Mouse (Mus musculus): ENCODE measurements around the gene Ces1h.
"Not testable (repeated sequence)": the region's sequence is repeated elsewhere in the genome, so short reads cannot be mapped to it uniquely, and the experiment has no call there.

The Ces1h gene

GRCm38 (mm10) chr8:93379625-93380024 is at the start of gene Ces1h:
Gene Ces1h, minus strand, starts transcription at chr8:93379725.
- no peak for DNase-seq (ENCODE audit: extremely low read depth, low read depth)

- DNase-seq (ENCODE audit: extremely low read depth, low read depth), result no peak
Measured at GRCm38 (mm10) chr8:93427195-93427594, 47.7 kb upstream of the Ces1h start.

GRCm38 (mm10) chr8:93415387-93415786 is 35.9 kb upstream of the Ces1h start:
- no peak for DNase-seq (ENCODE audit: extremely low read depth, low read depth)

- DNase-seq (ENCODE audit: extremely low read depth, low read depth), result no peak
Measured at GRCm38 (mm10) chr8:93408830-93409229, 29.3 kb upstream of the Ces1h start.

- no peak for DNase-seq (ENCODE audit: extremely low read depth, low read depth)
Measured at GRCm38 (mm10) chr8:93399698-93400097, 20.2 kb upstream of the Ces1h start.

- no peak for DNase-seq (ENCODE audit: extremely low read depth, low read depth)
Measured at GRCm38 (mm10) chr8:93398044-93398443, 18.5 kb upstream of the Ces1h start.

GRCm38 (mm10) chr8:93394079-93394619 is 14.6 kb upstream of the Ces1h start:
- DNase-seq (ENCODE audit: extremely low read depth, low read depth), result not testable (repeated sequence)

GRCm38 (mm10) chr8:93369481-93369880 is 10.0 kb downstream of the Ces1h start:
- DNase-seq (ENCODE audit: extremely low read depth, low read depth), result no peak

GRCm38 (mm10) chr8:93360113-93360512 is 19.4 kb downstream of the Ces1h start:
- DNase-seq (ENCODE audit: extremely low read depth, low read depth), result no peak

- no peak for DNase-seq (ENCODE audit: extremely low read depth, low read depth)
Measured at GRCm38 (mm10) chr8:93339531-93339930, 40.0 kb downstream of the Ces1h start.

- DNase-seq (ENCODE audit: extremely low read depth, low read depth), result no peak
Measured at GRCm38 (mm10) chr8:93337207-93337606, 42.3 kb downstream of the Ces1h start, which contains the start of gene Ces1g. Gene Ces1g, minus strand, starts transcription at chr8:93337308.

- no peak for DNase-seq (ENCODE audit: extremely low read depth, low read depth)
Measured at GRCm38 (mm10) chr8:93332703-93333102, 46.8 kb downstream of the Ces1h start.

- DNase-seq (ENCODE audit: extremely low read depth, low read depth), result no peak
Measured at GRCm38 (mm10) chr8:93331151-93331550, 48.4 kb downstream of the Ces1h start.

- no peak for DNase-seq (ENCODE audit: extremely low read depth, low read depth)
Measured at GRCm38 (mm10) chr8:93325123-93325522, 54.4 kb downstream of the Ces1h start.

- DNase-seq (ENCODE audit: extremely low read depth, low read depth), result no peak
Measured at GRCm38 (mm10) chr8:93317031-93317430, 62.5 kb downstream of the Ces1h start.

- no peak for DNase-seq (ENCODE audit: extremely low read depth, low read depth)
Measured at GRCm38 (mm10) chr8:93315557-93315956, 64.0 kb downstream of the Ces1h start.

All from MEL-GATA-1-ER (cell line).